Mouse (Mus musculus) liver, embryonic 14.5 days (tissue): ENCODE measurements at regions not wholly inside any gene's neighbourhood (a gene's known extent, or its start where the extent isn't known, plus 50 kb on each side); places are given as distances from the start of the nearest gene placed in this dataset.

ENCODE experiments used
- ATAC-seq: fragments of 200-750 bp; cut with Nextera tagmentation; 2 replicates; pipeline ENCODE4 v1.8.0; 2017; ENCODE audit warnings: moderate number of reproducible peaks, mild to moderate bottlenecking, moderate library complexity; ENCODE audit not compliant: insufficient read depth
- DNase-seq, 3 experiments: peaks; one replicate each; pipeline ENCODE4 v3.0.0-alpha.2; 2012 to 2013; ENCODE audit warnings: low read depth in 3 of 3, low spot score in 3 of 3
- H3K27ac ChIP-seq: fragments of 300-500 bp; sonication (generic); 2 replicates; pipeline ENCODE4 v1.5.1; 2014; ENCODE audit warnings: moderate library complexity, mild to moderate bottlenecking, control low read depth, inconsistent platforms
- H3K27me3 ChIP-seq: fragments of 300-500 bp; sonication (generic); 2 replicates; pipeline ENCODE4 v1.6.1; 2014; ENCODE audit warnings: mild to moderate bottlenecking, low read length, moderate library complexity; ENCODE audit not compliant: control insufficient read depth, insufficient read depth
- H3K36me3 ChIP-seq: fragments of 300-500 bp; sonication (generic); replicated peaks from 2 replicates; pipeline ENCODE4 v1.6.1; 2014; ENCODE audit warnings: low read depth; ENCODE audit not compliant: control insufficient read depth, insufficient read depth
- H3K4me1 ChIP-seq, 2 experiments: fragments of 200-500 bp in 1 of 2; fragments of 300-500 bp in 1 of 2; sonication (generic) in 1 of 2; replicated peaks; 2 replicates each; pipeline ENCODE4 v1.6.1; 2012 to 2014; ENCODE audit warnings: antibody characterized with exemption in 1 of 2, inconsistent platforms in 1 of 2, low read length in 1 of 2; ENCODE audit not compliant: control insufficient read depth in 2 of 2, insufficient read depth in 2 of 2
- H3K4me2 ChIP-seq: fragments of 300-500 bp; sonication (generic); 2 replicates; pipeline ENCODE4 v1.6.1; 2014; ENCODE audit warnings: low read depth, mild to moderate bottlenecking, control low read depth, moderate library complexity
- H3K4me3 ChIP-seq, 2 experiments: fragments of 200-500 bp in 1 of 2; fragments of 300-500 bp in 1 of 2; sonication (generic) in 1 of 2; 2 replicates each; pipeline ENCODE4 v1.5.1; 2012 to 2014; ENCODE audit warnings: low read depth in 2 of 2, low read length in 2 of 2, mild to moderate bottlenecking in 2 of 2, control low read depth in 1 of 2, inconsistent platforms in 1 of 2, moderate library complexity in 1 of 2; ENCODE audit not compliant: insufficient read depth in 1 of 2
- H3K9ac ChIP-seq: fragments of 300-500 bp; sonication (generic); replicated peaks from 2 replicates; pipeline ENCODE4 v1.6.1; 2014; ENCODE audit warnings: mild to moderate bottlenecking, control low read depth, moderate library complexity
- H3K9me3 ChIP-seq: fragments of 300-500 bp; sonication (generic); 2 replicates; pipeline ENCODE4 v1.6.1; 2016; ENCODE audit warnings: low read length, mixed read lengths; ENCODE audit not compliant: control insufficient read depth
- CTCF ChIP-seq: IDR thresholded peaks from 2 replicates; pipeline ENCODE4 v1.5.1; 2016; ENCODE audit warnings: antibody characterized with exemption, low read depth, control low read depth
- EP300 ChIP-seq: IDR thresholded peaks from 2 replicates; pipeline ENCODE4 v1.6.1; 2016; ENCODE audit warnings: antibody characterized with exemption, low read depth
- WGBS: fragments of 180-500 bp; shearing (Covaris S2); extraction: QIAGEN DNeasy Blood & Tissue Kit; methylation state at CpG from one replicate; pipeline ENCODE4 v1.1.7; 2014; ENCODE audit not compliant: insufficient replicate concordance; 5-methylcytosine and 5-hydroxymethylcytosine counted together

DNA sequence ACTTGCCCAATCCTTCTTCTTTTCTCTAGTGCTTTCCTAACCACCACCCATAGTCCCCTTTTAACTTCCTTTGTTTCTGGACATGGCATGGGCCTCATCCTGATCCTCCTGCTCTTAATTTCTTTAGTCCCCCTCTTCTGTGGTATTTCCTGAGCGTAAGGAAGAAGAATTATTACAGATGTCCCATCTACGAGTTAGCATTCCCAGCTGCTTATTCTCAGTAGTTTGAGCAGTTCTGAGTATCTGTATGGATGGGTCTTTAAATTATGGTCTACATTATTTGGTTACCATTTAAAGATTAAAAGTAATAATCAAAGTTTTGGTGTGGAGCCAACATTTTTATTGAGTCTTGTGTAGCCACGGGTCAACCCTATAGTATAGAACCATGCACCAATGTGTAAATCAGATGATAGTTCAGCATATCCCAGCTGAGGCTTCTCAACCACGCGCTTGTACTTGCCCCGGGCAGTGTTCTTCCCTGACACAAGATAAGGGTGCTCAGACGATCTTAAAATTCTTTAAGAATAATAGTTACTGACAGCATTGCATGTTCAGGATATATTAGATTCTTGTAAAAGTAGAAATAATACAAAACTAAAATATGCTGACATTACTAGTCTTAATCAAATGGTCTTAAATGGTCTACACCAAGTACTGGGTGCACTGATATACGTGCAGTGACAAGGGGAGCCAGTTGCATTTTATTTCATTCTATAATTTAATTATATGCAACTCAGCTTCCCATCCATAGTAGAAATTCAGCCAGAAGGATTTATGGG, 470.5 kb upstream of the Sphkap start:
- Histone ChIP-seq H3K4me3 (no peak overlapping the region), H3K9ac (no peak overlapping the region), H3K27me3 (no peaks in the 10 kb centered on the region), H3K4me2 (no peak overlapping the region), H3K4me1 (no peaks in the 10 kb centered on the region), H3K9me3 (no peaks in the 10 kb centered on the region), H3K27ac (no peak overlapping the region), H3K36me3 (no peaks in the 10 kb centered on the region)
- ATAC-seq (no peak), DNase-seq (no peak)
- WGBS, result 66% methylated on average over 8 of the region's 8 CpGs
- no peak for TF ChIP-seq CTCF
- no peak for TF ChIP-seq EP300

GRCm38 (mm10) chr1:83870853-83871567, 463.0 kb upstream of the Sphkap start:
- H3K9me3 ChIP-seq, result no peaks in the 10 kb centered on the region
- DNase-seq, result no peak
- no peak for TF ChIP-seq CTCF
- no peak for TF ChIP-seq EP300

GRCm38 (mm10) chr1:83869046-83869445, 461.0 kb upstream of the Sphkap start:
- no peak for TF ChIP-seq EP300
- no peak for TF ChIP-seq CTCF
- H3K9me3 ChIP-seq, result no peaks in the 10 kb centered on the region
- no peaks in the 10 kb centered on the region for H3K27me3 ChIP-seq
- no peak overlapping the region for H3K4me3 ChIP-seq
- H3K9ac ChIP-seq, result no peak overlapping the region
- H3K36me3 ChIP-seq, result no peaks in the 10 kb centered on the region
- 83% methylated on average over 2 of the region's 2 CpGs for WGBS
- no peaks in the 10 kb centered on the region for H3K4me1 ChIP-seq
- H3K4me2 ChIP-seq, result no peak overlapping the region
- ATAC-seq (no peak), DNase-seq (no peak)
- H3K27ac ChIP-seq, result no peak overlapping the region

More at GRCm38 (mm10) chr1:83870853-83871567, 463.0 kb upstream of the Sphkap start:
- H3K4me3 ChIP-seq, result no peak overlapping the region
- H3K9ac ChIP-seq, result no peak overlapping the region
- no peaks in the 10 kb centered on the region for H3K27me3 ChIP-seq
- no peak overlapping the region for H3K4me2 ChIP-seq
- no peak for ATAC-seq
- no peaks in the 10 kb centered on the region for H3K4me1 ChIP-seq
- H3K27ac ChIP-seq, result no peak overlapping the region
- no peaks in the 10 kb centered on the region for H3K36me3 ChIP-seq
- WGBS, result 43% methylated on average over 5 of the region's 5 CpGs

GRCm38 (mm10) chr1:83862541-83862940, 454.5 kb upstream of the Sphkap start:
- H3K9me3 ChIP-seq, result no peaks in the 10 kb centered on the region
- TF ChIP-seq CTCF, result no peak
- no peak for TF ChIP-seq EP300

GRCm38 (mm10) chr1:83862128-83862527, 454.1 kb upstream of the Sphkap start:
- Histone ChIP-seq H3K27me3 (no peaks in the 10 kb centered on the region), H3K9ac (no peak overlapping the region), H3K27ac (no peak overlapping the region), H3K36me3 (no peaks in the 10 kb centered on the region), H3K4me3 (no peak overlapping the region), H3K4me2 (no peak overlapping the region), H3K4me1 (no peaks in the 10 kb centered on the region), H3K9me3 (no peaks in the 10 kb centered on the region)
- TF ChIP-seq CTCF (no peak), EP300 (no peak)
- no peak for DNase-seq
- no peak for ATAC-seq
- WGBS, result 48% methylated on average over 3 of the region's 3 CpGs

More at GRCm38 (mm10) chr1:83862541-83862940, 454.5 kb upstream of the Sphkap start:
- no peak overlapping the region for H3K4me2 ChIP-seq
- H3K27ac ChIP-seq, result no peak overlapping the region
- no peak overlapping the region for H3K9ac ChIP-seq
- no peaks in the 10 kb centered on the region for H3K27me3 ChIP-seq
- ATAC-seq (no peak), DNase-seq (no peak)
- 63% methylated on average over 1 of the region's 1 CpGs for WGBS
- H3K4me3 ChIP-seq, result no peak overlapping the region
- H3K4me1 ChIP-seq, result no peaks in the 10 kb centered on the region
- H3K36me3 ChIP-seq, result no peaks in the 10 kb centered on the region
